8 mouse cellular contexts compared by ENCODE assay signal in genomic region chr9:97297538-97297937, GRCm38 (mm10).
DNase-seq lines count a peak whose midpoint lies in the region; ATAC-seq lines count a peak whose summit lies in the region.

No protein-coding gene starts in this region.

- peak; percentile 13 for DNase-seq in kidney, adult 9 months
- DNase-seq in kidney, adult 18-20 months, result no peak
- peak; percentile 71 for DNase-seq in brain, embryonic 18.5 days (ENCODE audit: low read depth, low spot score)
- peak; percentile 37 to 79 for DNase-seq in frontal cortex, adult 2 months (ENCODE audit: extremely low spot score in 1 of 2, low spot score in 1 of 2)
- peak; percentile 74 to 75 for DNase-seq in left cerebral cortex, postnatal 14 days (ENCODE audit: low spot score in 2 of 2)
- peak; percentile 33 for DNase-seq in right cerebral cortex, postnatal 14 days
- no peak for DNase-seq in adrenal gland, adult 18-20 months (ENCODE audit: low spot score in 2 of 2)

- ATAC-seq in megakaryocyte-erythroid progenitor cell, adult 5-6 weeks (replicated peaks; ENCODE audit: low FRiP score, low TSS enrichment, poor library complexity, severe bottlenecking), result no peak

- intact Hi-C loops in left cerebral cortex, postnatal 14 days (cut with DNase I), result loop anchor here (5.0 to 10.0 kb wide), 2 partner anchors 737 to 1240 kb away; partner anchors contain the start of gene Clstn2

Comparison
In these comparisons a context has a peak if more than half of its experiments do, and no peak if none do; other contexts are left out.
1. DNase-seq: peak in kidney, adult 9 months (single experiment), brain, embryonic 18.5 days (single experiment), frontal cortex, adult 2 months (2 of 2), left cerebral cortex, postnatal 14 days (2 of 2) and right cerebral cortex, postnatal 14 days (single experiment); none in kidney, adult 18-20 months (single experiment) and adrenal gland, adult 18-20 months (0 of 2).